17 mouse cellular contexts compared by ENCODE assay signal in the genomic region with DNA sequence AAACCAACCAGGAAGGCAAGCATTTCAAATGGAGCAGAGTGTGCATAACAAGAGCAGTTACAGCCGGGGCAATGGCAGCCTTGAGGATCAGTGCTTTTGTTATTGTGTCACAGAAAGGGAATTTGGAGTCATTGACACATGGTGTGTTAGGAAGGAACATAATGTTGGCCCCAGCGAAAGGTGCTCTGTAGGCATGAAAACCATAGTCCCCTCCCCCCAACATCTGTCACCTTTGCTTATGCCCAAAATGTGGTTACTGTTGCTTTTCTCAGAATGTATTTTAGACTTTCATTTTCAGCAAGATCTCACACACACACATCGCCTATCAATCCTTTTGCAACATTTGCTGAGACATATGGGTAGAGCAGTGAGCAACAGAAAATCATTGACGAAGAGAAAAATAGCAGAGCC.
DNase-seq lines count a peak whose midpoint lies in the region; ATAC-seq and TF ChIP-seq lines count a peak whose summit lies in the region.
"Had no signal": no experiment of that assay in that cellular context is flagged by ENCODE, and none has a peak within 500 bp of the region (broad histone marks: within the 10 kb centered on the region; RNA-seq: fewer than 3 reads in every experiment).

No protein-coding gene starts in this region.

- TF ChIP-seq CTCF in midbrain, postnatal 0 days (IDR thresholded peaks at IDR 0.05): no peak

- 87% methylated on average over 4 of the region's 4 CpGs for WGBS in midbrain, postnatal 0 days

- H3K4me2 ChIP-seq in midbrain, postnatal 0 days (ENCODE audit: low read depth, low read length, poor library complexity, severe bottlenecking): no peak overlapping the region
- H3K4me2 ChIP-seq: embryonic facial prominence, embryonic 12.5 days; hindbrain, embryonic 12.5 days; liver, embryonic 11.5 days; lung, embryonic 15.5 days had no signal

- no peaks in the 10 kb centered on the region for H3K36me3 ChIP-seq in midbrain, postnatal 0 days (ENCODE audit: insufficient read depth, low read length)
- H3K36me3 ChIP-seq: embryonic facial prominence, embryonic 12.5 days; hindbrain, embryonic 12.5 days; lung, embryonic 15.5 days had no signal

- no peaks in the 10 kb centered on the region for H3K9me3 ChIP-seq in midbrain, postnatal 0 days (ENCODE audit: low read length)
- H3K9me3 ChIP-seq: embryonic facial prominence, embryonic 12.5 days; hindbrain, embryonic 12.5 days; lung, embryonic 15.5 days had no signal

- H3K4me1 ChIP-seq in midbrain, postnatal 0 days (ENCODE audit: insufficient read depth, low read length): no peaks in the 10 kb centered on the region
- H3K4me1 ChIP-seq: embryonic facial prominence, embryonic 12.5 days; hindbrain, embryonic 12.5 days; lung, embryonic 15.5 days; megakaryocyte, embryonic 14.5 days had no signal

- no peak overlapping the region for H3K27ac ChIP-seq in midbrain, postnatal 0 days (ENCODE audit: low read depth, low read length)
- H3K27ac ChIP-seq: embryonic facial prominence, embryonic 12.5 days; hindbrain, embryonic 12.5 days; lung, embryonic 15.5 days had no signal

- ATAC-seq in monocyte, adult 5-6 weeks (replicated peaks; ENCODE audit: insufficient number of reproducible peaks, low FRiP score, low TSS enrichment, poor library complexity, severe bottlenecking): no peak
- ATAC-seq in midbrain, postnatal 0 days (ENCODE audit: low FRiP score): no peak
- ATAC-seq: intestine, embryonic 16.5 days had no signal

- H3K4me3 ChIP-seq in midbrain, postnatal 0 days (ENCODE audit: low read depth, low read length): no peak overlapping the region
- H3K4me3 ChIP-seq: embryonic facial prominence, embryonic 12.5 days; hindbrain, embryonic 12.5 days; lung, embryonic 15.5 days; megakaryocyte, embryonic 14.5 days had no signal

- no peak overlapping the region for H3K9ac ChIP-seq in midbrain, postnatal 0 days (replicated peaks; ENCODE audit: low read length, poor library complexity, severe bottlenecking)
- H3K9ac ChIP-seq: embryonic facial prominence, embryonic 12.5 days; hindbrain, embryonic 12.5 days; lung, embryonic 15.5 days had no signal

- no peaks in the 10 kb centered on the region for H3K27me3 ChIP-seq in midbrain, postnatal 0 days (ENCODE audit: insufficient read depth, low read length)
- H3K27me3 ChIP-seq: embryonic facial prominence, embryonic 12.5 days; hindbrain, embryonic 12.5 days; lung, embryonic 15.5 days; megakaryocyte, embryonic 14.5 days had no signal

- peak; percentile 7 to 53 for DNase-seq in frontal cortex, adult 2 months (ENCODE audit: extremely low spot score in 1 of 2, low spot score in 1 of 2)
- DNase-seq in frontal cortex, postnatal 14 days (ENCODE audit: low spot score in 2 of 2): no peak
- DNase-seq in cerebellum, adult 8-10 months: peak; percentile 37
- DNase-seq in layer of hippocampus, adult 11-12 months (ENCODE audit: low spot score): peak; percentile 76
- DNase-seq in telencephalon, adult 2 months (ENCODE audit: low read depth, low spot score): peak; percentile 59
- no peak for DNase-seq in midbrain, postnatal 0 days (ENCODE audit: low spot score)
- DNase-seq: adrenal gland, adult 8-10 months; kidney, postnatal 25 days; right cerebral cortex, postnatal 4 days; thymus, postnatal 4 days had no signal

Comparison
In these comparisons a context has a peak if more than half of its experiments do, and no peak if none do; other contexts are left out.
1. DNase-seq: peak in frontal cortex, adult 2 months (2 of 2), cerebellum, adult 8-10 months (single experiment), layer of hippocampus, adult 11-12 months (single experiment) and telencephalon, adult 2 months (single experiment); none in frontal cortex, postnatal 14 days (0 of 2) and midbrain, postnatal 0 days (single experiment).